Mouse (Mus musculus): ENCODE measurements around the gene 1110051M20Rik. TPM values are rescaled to one million over a fixed set of nuclear protein-coding genes. Genes with fewer than 3 reads are reported as not detected.

The 1110051M20Rik gene
- total and polyA plus RNA-seq, 3 experiments, result 8.4 to 14.7 (median 13.2) TPM

GRCm38 (mm10) chr2:91449662-91450061 is 5.2 kb upstream of the 1110051M20Rik start:
- intact Hi-C loops (cut with DNase I), result no loop called here
- H3K36me3 ChIP-seq (ENCODE audit: control insufficient read depth, insufficient read depth, low read length), result no peaks in the 10 kb centered on the region
- H3K4me1 ChIP-seq (ENCODE audit: control insufficient read depth, insufficient read depth, low read length), result no peaks in the 10 kb centered on the region
- 60% methylated on average over 1 of the region's 1 CpGs for WGBS
- no peak for DNase-seq
- no peak overlapping the region for H3K4me3 ChIP-seq
- H3K79me2 ChIP-seq (replicated peaks; ENCODE audit: control insufficient read depth, insufficient read depth, low read length), result no peaks in the 10 kb centered on the region
- H3K27ac ChIP-seq, result no peak overlapping the region
- no peaks in the 10 kb centered on the region for H3K27me3 ChIP-seq (ENCODE audit: control insufficient read depth, insufficient read depth, low read length)
- H3K9ac ChIP-seq (ENCODE audit: low read depth, low read length), result no peak overlapping the region
- no peak for TF ChIP-seq CTCF (IDR thresholded peaks at IDR 0.05)
- TF ChIP-seq EP300 (IDR thresholded peaks at IDR 0.05; ENCODE audit: insufficient read depth, low read depth, low read length), result no peak
- TF ChIP-seq POLR2A (IDR thresholded peaks at IDR 0.05; ENCODE audit: insufficient read depth, low read depth, low read length), result no peak

- peaks cover 3% of the 10 kb centered on the region for H3K4me1 ChIP-seq (ENCODE audit: control insufficient read depth, insufficient read depth, low read length)
- no peak for TF ChIP-seq POLR2A (IDR thresholded peaks at IDR 0.05; ENCODE audit: insufficient read depth, low read depth, low read length)
- TF ChIP-seq EP300 (IDR thresholded peaks at IDR 0.05; ENCODE audit: insufficient read depth, low read depth, low read length), result no peak
- TF ChIP-seq CTCF (IDR thresholded peaks at IDR 0.05), result no peak
- intact Hi-C loops (cut with DNase I), result no loop called here
- 19% methylated on average over 1 of the region's 1 CpGs for WGBS
- H3K79me2 ChIP-seq (replicated peaks; ENCODE audit: control insufficient read depth, insufficient read depth, low read length), result no peaks in the 10 kb centered on the region
- no peak for DNase-seq
- no peaks in the 10 kb centered on the region for H3K27me3 ChIP-seq (ENCODE audit: control insufficient read depth, insufficient read depth, low read length)
- no peak overlapping the region for H3K4me3 ChIP-seq
- no peak overlapping the region for H3K27ac ChIP-seq
- H3K36me3 ChIP-seq (ENCODE audit: control insufficient read depth, insufficient read depth, low read length), result peaks cover 4% of the 10 kb centered on the region; the same call in 1 of the 2 replicates
- H3K9ac ChIP-seq (ENCODE audit: low read depth, low read length), result no peak overlapping the region
Measured at GRCm38 (mm10) chr2:91442241-91442640, 2.3 kb downstream of the 1110051M20Rik start.

- no peaks in the 10 kb centered on the region for H3K27me3 ChIP-seq (ENCODE audit: control insufficient read depth, insufficient read depth, low read length)
- 54% methylated on average over 2 of the region's 2 CpGs for WGBS
Measured at GRCm38 (mm10) chr2:91441715-91442114, 2.8 kb downstream of the 1110051M20Rik start.

GRCm38 (mm10) chr2:91440686-91441085 is 3.8 kb downstream of the 1110051M20Rik start:
- TF ChIP-seq POLR2A (IDR thresholded peaks at IDR 0.05; ENCODE audit: insufficient read depth, low read depth, low read length) (no peak), EP300 (IDR thresholded peaks at IDR 0.05; ENCODE audit: insufficient read depth, low read depth, low read length) (no peak), CTCF (IDR thresholded peaks at IDR 0.05) (no peak)
- Histone ChIP-seq H3K9ac (ENCODE audit: low read depth, low read length) (no peak overlapping the region), H3K27me3 (ENCODE audit: control insufficient read depth, insufficient read depth, low read length) (no peaks in the 10 kb centered on the region), H3K4me3 (no peak overlapping the region), H3K79me2 (replicated peaks; ENCODE audit: control insufficient read depth, insufficient read depth, low read length) (no peaks in the 10 kb centered on the region), H3K36me3 (ENCODE audit: control insufficient read depth, insufficient read depth, low read length) (peaks cover 4% of the 10 kb centered on the region; the same call in 1 of the 2 replicates), H3K27ac (no peak overlapping the region), H3K4me1 (ENCODE audit: control insufficient read depth, insufficient read depth, low read length) (peaks cover 3% of the 10 kb centered on the region)
- DNase-seq, result no peak
- 86% methylated on average over 5 of the region's 5 CpGs for WGBS
- intact Hi-C loops (cut with DNase I), result no loop called here

More at GRCm38 (mm10) chr2:91441715-91442114, 2.8 kb downstream of the 1110051M20Rik start:
- Histone ChIP-seq H3K27ac (no peak overlapping the region), H3K36me3 (ENCODE audit: control insufficient read depth, insufficient read depth, low read length) (peaks cover 4% of the 10 kb centered on the region; the same call in 1 of the 2 replicates), H3K79me2 (replicated peaks; ENCODE audit: control insufficient read depth, insufficient read depth, low read length) (no peaks in the 10 kb centered on the region), H3K9ac (ENCODE audit: low read depth, low read length) (no peak overlapping the region), H3K4me3 (no peak overlapping the region), H3K4me1 (ENCODE audit: control insufficient read depth, insufficient read depth, low read length) (peaks cover 3% of the 10 kb centered on the region)
- no peak for DNase-seq
- TF ChIP-seq EP300 (IDR thresholded peaks at IDR 0.05; ENCODE audit: insufficient read depth, low read depth, low read length) (no peak), CTCF (IDR thresholded peaks at IDR 0.05) (no peak), POLR2A (IDR thresholded peaks at IDR 0.05; ENCODE audit: insufficient read depth, low read depth, low read length) (no peak)
- intact Hi-C loops (cut with DNase I), result no loop called here

GRCm38 (mm10) chr2:91439876-91440275 is 4.6 kb downstream of the 1110051M20Rik start:
- DNase-seq, result no peak
- WGBS, result 73% methylated on average over 1 of the region's 1 CpGs
- Histone ChIP-seq H3K36me3 (ENCODE audit: control insufficient read depth, insufficient read depth, low read length) (peaks cover 4% of the 10 kb centered on the region; the same call in 1 of the 2 replicates), H3K27ac (no peak overlapping the region), H3K4me3 (no peak overlapping the region), H3K79me2 (replicated peaks; ENCODE audit: control insufficient read depth, insufficient read depth, low read length) (no peaks in the 10 kb centered on the region), H3K9ac (ENCODE audit: low read depth, low read length) (no peak overlapping the region), H3K4me1 (ENCODE audit: control insufficient read depth, insufficient read depth, low read length) (peaks cover 3% of the 10 kb centered on the region), H3K27me3 (ENCODE audit: control insufficient read depth, insufficient read depth, low read length) (no peaks in the 10 kb centered on the region)
- TF ChIP-seq POLR2A (IDR thresholded peaks at IDR 0.05; ENCODE audit: insufficient read depth, low read depth, low read length), result no peak
- no peak for TF ChIP-seq CTCF (IDR thresholded peaks at IDR 0.05)
- no peak for TF ChIP-seq EP300 (IDR thresholded peaks at IDR 0.05; ENCODE audit: insufficient read depth, low read depth, low read length)
- intact Hi-C loops (cut with DNase I), result no loop called here

GRCm38 (mm10) chr2:91439271-91439670 is 5.2 kb downstream of the 1110051M20Rik start:
- H3K27ac ChIP-seq, result no peak overlapping the region

More at GRCm38 (mm10) chr2:91439271-91439670, 5.2 kb downstream of the 1110051M20Rik start:
- no peaks in the 10 kb centered on the region for H3K27me3 ChIP-seq (ENCODE audit: control insufficient read depth, insufficient read depth, low read length)
- H3K4me1 ChIP-seq (ENCODE audit: control insufficient read depth, insufficient read depth, low read length), result peaks cover 2% of the 10 kb centered on the region
- no peak for TF ChIP-seq CTCF (IDR thresholded peaks at IDR 0.05)
- WGBS, result 73% methylated on average over 10 of the region's 10 CpGs
- intact Hi-C loops (cut with DNase I), result no loop called here
- H3K9ac ChIP-seq (ENCODE audit: low read depth, low read length), result no peak overlapping the region
- no peaks in the 10 kb centered on the region for H3K79me2 ChIP-seq (replicated peaks; ENCODE audit: control insufficient read depth, insufficient read depth, low read length)
- H3K36me3 ChIP-seq (ENCODE audit: control insufficient read depth, insufficient read depth, low read length), result peaks cover 4% of the 10 kb centered on the region; the same call in 1 of the 2 replicates
- no peak for DNase-seq
- no peak overlapping the region for H3K4me3 ChIP-seq

Measured in heart, adult 2 months (tissue).